Mouse (Mus musculus): ENCODE results near the gene Tctex1d1. TPM values are rescaled to one million over a fixed set of nuclear protein-coding genes. Genes with fewer than 3 reads are reported as not detected.

Gene Tctex1d1
- polyA plus RNA-seq, 1 experiment from 2014 or later = 1.8 TPM

- Histone ChIP-seq H3K27me3 (ENCODE audit: control insufficient read depth, insufficient read depth, low read length) (peaks cover 7% of the 10 kb centered on the region), H3K27ac (ENCODE audit: low read length) (no peak overlapping the region; the same call in 1 of the 2 replicates), H3K4me3 (replicated peaks; ENCODE audit: low read length) (no peak overlapping the region), H3K4me2 (ENCODE audit: low read depth, low read length) (no peak overlapping the region), H3K9me3 (replicated peaks; ENCODE audit: control insufficient read depth, low read length) (no peaks in the 10 kb centered on the region; the same call in 1 of the 2 replicates), H3K9ac (ENCODE audit: low read length) (no peak overlapping the region), H3K36me3 (ENCODE audit: control insufficient read depth, insufficient read depth, low read length) (no peaks in the 10 kb centered on the region), H3K4me1 (ENCODE audit: control insufficient read depth, insufficient read depth, low read length) (peaks cover 6% of the 10 kb centered on the region; the same call in 1 of the 2 replicates)
- WGBS = 68% methylated on average over 8 of the region's 8 CpGs
- no peak for ATAC-seq (ENCODE audit: insufficient read depth, low FRiP score)
These were observed 3.3 kb downstream of the Tctex1d1 start for GRCm38 (mm10) chr4:102981709-102982108.

DNA sequence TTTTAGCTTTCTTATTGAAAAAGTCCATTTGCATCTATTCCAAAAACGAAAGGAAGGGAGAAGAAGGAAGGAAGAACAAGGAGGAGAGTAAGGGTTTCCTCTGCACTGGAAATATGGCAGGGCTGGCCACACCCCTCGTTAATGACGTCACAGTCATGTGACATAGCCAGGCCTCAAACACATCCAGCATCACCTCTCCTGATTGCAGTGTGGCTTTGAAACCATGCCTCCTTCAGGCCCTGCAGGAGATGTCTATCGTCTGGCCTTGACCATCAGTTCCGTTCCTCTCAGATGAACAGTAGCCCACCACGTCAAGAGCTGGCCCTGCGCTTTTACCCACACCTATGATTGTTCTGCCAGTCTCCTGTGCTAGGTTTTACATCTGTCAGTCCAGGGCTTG lies 7.8 kb downstream of the Tctex1d1 start:
- no peak overlapping the region for H3K4me3 ChIP-seq (replicated peaks; ENCODE audit: low read length)
- WGBS = 73% methylated on average over 7 of the region's 7 CpGs
- H3K27ac ChIP-seq (ENCODE audit: low read length) = no peak overlapping the region
- no peak overlapping the region for H3K4me2 ChIP-seq (ENCODE audit: low read depth, low read length)
- no peaks in the 10 kb centered on the region; the same call in 1 of the 2 replicates for H3K9me3 ChIP-seq (replicated peaks; ENCODE audit: control insufficient read depth, low read length)
- no peak for ATAC-seq (ENCODE audit: insufficient read depth, low FRiP score)
- no peaks in the 10 kb centered on the region for H3K27me3 ChIP-seq (ENCODE audit: control insufficient read depth, insufficient read depth, low read length)
- H3K9ac ChIP-seq (ENCODE audit: low read length) = no peak overlapping the region
- H3K36me3 ChIP-seq (ENCODE audit: control insufficient read depth, insufficient read depth, low read length) = no peaks in the 10 kb centered on the region
- H3K4me1 ChIP-seq (ENCODE audit: control insufficient read depth, insufficient read depth, low read length) = no peaks in the 10 kb centered on the region

GRCm38 (mm10) chr4:102986917-102987316 lies 8.5 kb downstream of the Tctex1d1 start:
- H3K4me2 ChIP-seq (ENCODE audit: low read depth, low read length) = no peak overlapping the region
- no peaks in the 10 kb centered on the region for H3K36me3 ChIP-seq (ENCODE audit: control insufficient read depth, insufficient read depth, low read length)
- 2% methylated on average over 2 of the region's 2 CpGs for WGBS
- no peaks in the 10 kb centered on the region for H3K4me1 ChIP-seq (ENCODE audit: control insufficient read depth, insufficient read depth, low read length)
- H3K4me3 ChIP-seq (replicated peaks; ENCODE audit: low read length) = no peak overlapping the region
- no peak for ATAC-seq (ENCODE audit: insufficient read depth, low FRiP score)
- H3K27me3 ChIP-seq (ENCODE audit: control insufficient read depth, insufficient read depth, low read length) = no peaks in the 10 kb centered on the region
- H3K9ac ChIP-seq (ENCODE audit: low read length) = no peak overlapping the region
- H3K27ac ChIP-seq (ENCODE audit: low read length) = no peak overlapping the region
- H3K9me3 ChIP-seq (replicated peaks; ENCODE audit: control insufficient read depth, low read length) = no peaks in the 10 kb centered on the region

DNA sequence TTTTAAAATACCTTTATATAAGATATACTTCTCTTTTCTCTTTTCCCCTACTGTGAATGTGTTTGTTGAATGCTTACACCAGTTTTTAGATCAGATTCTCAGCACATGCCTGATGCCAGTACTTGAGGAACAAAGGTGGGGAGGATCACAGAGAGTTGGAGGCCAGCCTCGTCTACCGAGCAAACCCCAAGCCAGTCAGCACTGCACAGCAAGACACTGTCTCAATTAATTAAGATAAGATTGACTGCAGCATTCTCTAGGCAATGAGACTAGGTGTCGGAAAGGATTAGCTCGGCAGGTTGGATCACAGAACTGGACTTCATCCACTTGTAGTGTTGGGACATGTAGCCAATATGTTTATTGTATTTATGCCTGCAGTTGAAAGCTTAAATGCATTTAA lies 8.9 kb downstream of the Tctex1d1 start:
- Histone ChIP-seq H3K4me1 (ENCODE audit: control insufficient read depth, insufficient read depth, low read length) (no peaks in the 10 kb centered on the region), H3K27me3 (ENCODE audit: control insufficient read depth, insufficient read depth, low read length) (no peaks in the 10 kb centered on the region), H3K36me3 (ENCODE audit: control insufficient read depth, insufficient read depth, low read length) (no peaks in the 10 kb centered on the region), H3K4me2 (ENCODE audit: low read depth, low read length) (no peak overlapping the region), H3K9me3 (replicated peaks; ENCODE audit: control insufficient read depth, low read length) (no peaks in the 10 kb centered on the region), H3K27ac (ENCODE audit: low read length) (no peak overlapping the region), H3K4me3 (replicated peaks; ENCODE audit: low read length) (no peak overlapping the region), H3K9ac (ENCODE audit: low read length) (no peak overlapping the region)
- 60% methylated on average over 4 of the region's 4 CpGs for WGBS
- ATAC-seq (ENCODE audit: insufficient read depth, low FRiP score) = no peak

- Histone ChIP-seq H3K27me3 (ENCODE audit: control insufficient read depth, insufficient read depth, low read length) (no peaks in the 10 kb centered on the region), H3K27ac (ENCODE audit: low read length) (no peak overlapping the region), H3K4me1 (ENCODE audit: control insufficient read depth, insufficient read depth, low read length) (no peaks in the 10 kb centered on the region), H3K4me3 (replicated peaks; ENCODE audit: low read length) (no peak overlapping the region), H3K9me3 (replicated peaks; ENCODE audit: control insufficient read depth, low read length) (no peaks in the 10 kb centered on the region), H3K4me2 (ENCODE audit: low read depth, low read length) (no peak overlapping the region), H3K36me3 (ENCODE audit: control insufficient read depth, insufficient read depth, low read length) (no peaks in the 10 kb centered on the region), H3K9ac (ENCODE audit: low read length) (no peak overlapping the region)
- WGBS = 71% methylated on average over 2 of the region's 2 CpGs
- no peak for ATAC-seq (ENCODE audit: insufficient read depth, low FRiP score)
These were observed 9.3 kb downstream of the Tctex1d1 start for GRCm38 (mm10) chr4:102987756-102988155.

DNA sequence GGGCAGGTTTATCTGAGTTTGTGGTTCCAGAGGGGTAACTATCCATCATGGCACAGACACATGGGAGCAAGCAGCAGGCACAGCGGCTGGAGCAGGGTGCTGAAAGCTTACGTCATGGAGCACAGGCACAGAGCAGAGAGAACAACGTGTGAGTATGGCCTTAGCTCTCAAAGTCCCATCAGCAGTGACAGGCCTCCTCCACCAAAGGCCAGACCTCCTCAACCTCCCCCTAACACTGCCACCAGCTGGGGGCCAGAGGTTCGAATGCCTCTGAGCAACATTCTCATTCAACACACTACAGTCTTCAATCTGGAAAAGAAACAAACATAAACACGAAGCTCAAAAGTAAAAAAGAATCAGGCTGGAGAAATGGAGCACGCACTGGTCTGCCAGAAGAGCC lies 10.1 kb downstream of the Tctex1d1 start:
- 73% methylated on average over 6 of the region's 6 CpGs for WGBS
- Histone ChIP-seq H3K4me2 (ENCODE audit: low read depth, low read length) (no peak overlapping the region), H3K4me1 (ENCODE audit: control insufficient read depth, insufficient read depth, low read length) (no peaks in the 10 kb centered on the region), H3K9me3 (replicated peaks; ENCODE audit: control insufficient read depth, low read length) (no peaks in the 10 kb centered on the region), H3K27ac (ENCODE audit: low read length) (no peak overlapping the region), H3K36me3 (ENCODE audit: control insufficient read depth, insufficient read depth, low read length) (no peaks in the 10 kb centered on the region), H3K9ac (ENCODE audit: low read length) (no peak overlapping the region), H3K4me3 (replicated peaks; ENCODE audit: low read length) (no peak overlapping the region), H3K27me3 (ENCODE audit: control insufficient read depth, insufficient read depth, low read length) (no peaks in the 10 kb centered on the region)
- no peak for ATAC-seq (ENCODE audit: insufficient read depth, low FRiP score)

- no peak overlapping the region for H3K9ac ChIP-seq (ENCODE audit: low read length)
- WGBS = 72% methylated on average over 5 of the region's 5 CpGs
These were observed 11.0 kb downstream of the Tctex1d1 start for GRCm38 (mm10) chr4:102989391-102989790.

GRCm38 (mm10) chr4:102990016-102990415 lies 11.6 kb downstream of the Tctex1d1 start:
- Histone ChIP-seq H3K36me3 (ENCODE audit: control insufficient read depth, insufficient read depth, low read length) (no peaks in the 10 kb centered on the region), H3K9me3 (replicated peaks; ENCODE audit: control insufficient read depth, low read length) (no peaks in the 10 kb centered on the region), H3K4me1 (ENCODE audit: control insufficient read depth, insufficient read depth, low read length) (no peaks in the 10 kb centered on the region), H3K27me3 (ENCODE audit: control insufficient read depth, insufficient read depth, low read length) (no peaks in the 10 kb centered on the region), H3K27ac (ENCODE audit: low read length) (no peak overlapping the region), H3K9ac (ENCODE audit: low read length) (no peak overlapping the region), H3K4me3 (replicated peaks; ENCODE audit: low read length) (no peak overlapping the region), H3K4me2 (ENCODE audit: low read depth, low read length) (no peak overlapping the region)
- 71% methylated on average over 4 of the region's 4 CpGs for WGBS
- ATAC-seq (ENCODE audit: insufficient read depth, low FRiP score) = no peak

More at GRCm38 (mm10) chr4:102989391-102989790, 11.0 kb downstream of the Tctex1d1 start:
- Histone ChIP-seq H3K27ac (ENCODE audit: low read length) (no peak overlapping the region), H3K4me2 (ENCODE audit: low read depth, low read length) (no peak overlapping the region), H3K4me1 (ENCODE audit: control insufficient read depth, insufficient read depth, low read length) (no peaks in the 10 kb centered on the region), H3K9me3 (replicated peaks; ENCODE audit: control insufficient read depth, low read length) (no peaks in the 10 kb centered on the region), H3K36me3 (ENCODE audit: control insufficient read depth, insufficient read depth, low read length) (no peaks in the 10 kb centered on the region), H3K27me3 (ENCODE audit: control insufficient read depth, insufficient read depth, low read length) (no peaks in the 10 kb centered on the region), H3K4me3 (replicated peaks; ENCODE audit: low read length) (no peak overlapping the region)
- no peak for ATAC-seq (ENCODE audit: insufficient read depth, low FRiP score)

- H3K4me1 ChIP-seq (ENCODE audit: control insufficient read depth, insufficient read depth, low read length) = no peaks in the 10 kb centered on the region
- 76% methylated on average over 11 of the region's 11 CpGs for WGBS
- no peaks in the 10 kb centered on the region for H3K27me3 ChIP-seq (ENCODE audit: control insufficient read depth, insufficient read depth, low read length)
- H3K36me3 ChIP-seq (ENCODE audit: control insufficient read depth, insufficient read depth, low read length) = no peaks in the 10 kb centered on the region
- no peak overlapping the region for H3K27ac ChIP-seq (ENCODE audit: low read length)
- no peak overlapping the region for H3K4me3 ChIP-seq (replicated peaks; ENCODE audit: low read length)
- no peak overlapping the region for H3K4me2 ChIP-seq (ENCODE audit: low read depth, low read length)
- ATAC-seq (ENCODE audit: insufficient read depth, low FRiP score) = no peak
- H3K9me3 ChIP-seq (replicated peaks; ENCODE audit: control insufficient read depth, low read length) = no peaks in the 10 kb centered on the region
- no peak overlapping the region for H3K9ac ChIP-seq (ENCODE audit: low read length)
These were observed 12.4 kb downstream of the Tctex1d1 start for GRCm38 (mm10) chr4:102990595-102991340.
